Mouse (Mus musculus): Measurements from ENCODE around the gene Arhgap23.
A peak's percentile ranks its signal among the peaks of the same experiment; 100 is the strongest.

Gene Arhgap23

DNA sequence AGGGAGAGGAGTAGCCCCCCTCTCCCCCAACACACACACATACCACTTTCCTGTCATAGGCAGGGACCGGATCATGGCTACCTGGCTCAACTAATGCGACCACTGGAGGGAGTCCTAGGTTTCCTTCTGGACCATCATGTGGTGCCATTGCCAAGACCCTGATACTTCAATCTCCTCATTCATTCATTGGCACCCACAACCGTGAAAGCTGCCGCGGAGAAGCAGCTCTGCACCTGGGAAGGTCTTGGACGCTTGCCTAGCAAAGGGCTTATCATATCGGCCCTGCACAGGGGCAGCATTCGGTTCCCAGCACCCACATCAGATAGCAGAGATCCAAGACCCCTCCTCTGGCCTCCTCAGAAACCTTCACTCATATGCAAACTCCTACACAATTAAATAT lies 91.0 kb downstream of the Arhgap23 start:
- no peak for DNase-seq (ENCODE audit: low spot score in 2 of 2)

GRCm38 (mm10) chr11:97508198-97508597 lies 92.9 kb downstream of the Arhgap23 start:
- no peak for DNase-seq (ENCODE audit: low spot score in 2 of 2)

- DNase-seq (ENCODE audit: low spot score in 2 of 2) = no peak
These were observed 93.7 kb downstream of the Arhgap23 start for GRCm38 (mm10) chr11:97509058-97509457.

- DNase-seq (ENCODE audit: low spot score in 2 of 2) = no peak
These were observed 94.6 kb downstream of the Arhgap23 start for GRCm38 (mm10) chr11:97509715-97510485.

- DNase-seq (ENCODE audit: low spot score in 2 of 2) = no peak
These were observed 95.8 kb downstream of the Arhgap23 start for GRCm38 (mm10) chr11:97510966-97511660.

DNA sequence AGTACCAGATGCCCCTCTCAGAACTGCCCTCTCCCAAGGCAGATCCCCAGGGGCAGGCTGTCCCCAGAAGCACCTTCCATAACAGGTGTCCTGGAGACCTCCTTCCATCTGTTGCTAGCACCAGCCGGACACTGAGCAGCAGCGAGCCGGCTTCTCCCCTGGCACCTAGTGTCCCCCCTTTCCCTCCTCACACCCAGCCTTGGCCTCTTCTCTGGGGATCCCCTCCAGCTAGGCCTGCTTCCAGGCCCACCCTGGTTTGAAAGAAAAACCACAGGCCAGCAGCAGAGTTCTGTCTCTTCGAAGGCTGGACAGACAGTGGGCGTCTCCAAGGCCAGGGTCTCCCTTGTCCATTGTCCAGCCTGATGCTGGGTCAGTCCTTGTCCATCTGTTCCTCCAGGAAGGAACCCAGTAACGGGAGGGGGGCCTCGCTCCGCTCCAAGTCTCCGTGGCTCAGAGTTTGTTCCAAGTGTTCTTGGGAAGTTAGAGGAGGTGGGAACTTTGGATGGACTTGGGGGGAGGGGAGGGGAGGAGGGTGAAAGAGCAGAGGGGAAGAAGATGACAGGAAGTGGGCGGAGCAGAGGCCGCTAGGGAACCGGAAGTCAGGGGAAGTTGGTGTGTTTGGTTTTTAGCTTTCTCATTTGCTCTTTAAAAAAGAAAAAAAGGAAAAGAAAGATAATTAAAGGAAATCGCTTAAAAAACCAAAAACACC lies 96.5 kb downstream of the Arhgap23 start:
- DNase-seq (ENCODE audit: low spot score in 2 of 2) = no peak

GRCm38 (mm10) chr11:97512511-97512910 lies 97.2 kb downstream of the Arhgap23 start:
- no peak for DNase-seq (ENCODE audit: low spot score in 2 of 2)

- no peak for DNase-seq (ENCODE audit: low spot score in 2 of 2)
These were observed 97.7 kb downstream of the Arhgap23 start for GRCm38 (mm10) chr11:97513066-97513465.

- no peak for DNase-seq (ENCODE audit: low spot score in 2 of 2)
These were observed 105.2 kb downstream of the Arhgap23 start for GRCm38 (mm10) chr11:97520541-97520940.

- DNase-seq (ENCODE audit: low spot score in 2 of 2) = no peak
These were observed 106.6 kb downstream of the Arhgap23 start for GRCm38 (mm10) chr11:97521741-97522474.

- no peak for DNase-seq (ENCODE audit: low spot score in 2 of 2)
These were observed 107.8 kb downstream of the Arhgap23 start for GRCm38 (mm10) chr11:97523107-97523506.

GRCm38 (mm10) chr11:97523827-97524261 lies 108.5 kb downstream of the Arhgap23 start:
- no peak for DNase-seq (ENCODE audit: low spot score in 2 of 2)

- DNase-seq (ENCODE audit: low spot score in 2 of 2) = no peak
These were observed 109.0 kb downstream of the Arhgap23 start for GRCm38 (mm10) chr11:97524306-97524705.

DNA sequence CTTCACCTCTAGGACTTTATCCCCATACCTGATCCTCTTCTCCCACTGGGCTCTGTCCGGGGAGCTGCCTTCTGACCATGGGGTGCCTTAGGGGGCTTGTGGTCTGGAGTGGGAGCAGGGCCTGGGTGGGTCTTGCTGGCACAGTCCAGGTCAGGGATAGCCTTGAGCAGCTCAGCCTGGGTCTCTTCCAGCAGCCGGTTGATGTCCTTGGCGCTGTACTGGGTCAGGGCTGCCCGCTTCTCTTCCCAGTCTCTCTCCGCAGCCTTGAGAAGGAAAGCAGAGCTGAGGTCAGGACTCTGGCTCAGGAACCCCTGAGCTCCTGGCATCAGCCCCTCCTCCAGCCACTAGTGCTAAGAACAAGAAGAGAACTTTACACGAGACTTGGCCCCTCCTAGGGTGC lies 110.0 kb downstream of the Arhgap23 start:
- DNase-seq (ENCODE audit: low spot score in 2 of 2) = no peak

DNA sequence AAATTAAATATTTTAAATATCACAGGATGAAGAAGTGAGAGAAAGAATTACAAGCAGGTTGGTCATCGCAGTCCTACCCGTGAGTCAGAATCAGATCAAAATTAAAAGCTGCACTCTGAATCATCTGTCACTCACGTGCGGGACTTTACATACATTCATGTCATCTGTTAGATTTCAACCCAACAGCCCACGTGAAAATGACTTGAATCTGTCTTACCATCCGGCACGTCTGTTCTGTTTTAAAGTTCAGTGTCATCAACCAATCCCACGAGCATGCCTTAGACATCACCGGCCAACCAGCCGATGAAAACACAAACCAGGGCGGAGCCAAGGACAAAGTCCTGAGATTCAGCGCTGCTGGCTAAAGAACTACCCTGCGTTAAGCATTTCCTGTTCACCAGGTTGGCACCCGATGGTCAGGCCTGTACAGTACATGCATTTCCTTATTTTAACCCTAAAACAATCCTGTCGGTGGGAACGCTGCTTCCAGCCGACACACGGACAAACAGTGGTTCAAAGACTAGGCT lies 113.0 kb downstream of the Arhgap23 start:
- DNase-seq (ENCODE audit: low spot score in 2 of 2) = no peak

DNA sequence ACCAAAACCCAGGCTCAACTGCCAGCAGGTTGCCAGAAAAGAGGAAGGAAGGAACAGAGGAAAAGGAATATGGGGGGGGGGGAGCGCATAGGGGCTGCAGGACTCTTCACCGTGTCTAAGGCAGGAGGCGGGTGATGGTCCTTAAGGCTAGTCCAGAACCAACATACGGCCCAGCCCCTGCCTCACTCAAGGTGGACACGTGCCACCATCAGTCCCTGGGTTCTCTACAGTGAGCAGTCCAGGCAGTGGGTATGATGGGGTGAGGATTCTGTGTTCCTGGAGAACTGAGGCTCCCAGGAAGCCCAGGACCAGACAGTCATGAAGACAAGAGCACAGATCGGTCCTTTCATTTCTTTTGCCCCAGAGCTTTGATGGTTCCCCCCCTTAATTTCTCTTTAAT lies 114.7 kb downstream of the Arhgap23 start:
- DNase-seq (ENCODE audit: low spot score in 2 of 2) = no peak

DNA sequence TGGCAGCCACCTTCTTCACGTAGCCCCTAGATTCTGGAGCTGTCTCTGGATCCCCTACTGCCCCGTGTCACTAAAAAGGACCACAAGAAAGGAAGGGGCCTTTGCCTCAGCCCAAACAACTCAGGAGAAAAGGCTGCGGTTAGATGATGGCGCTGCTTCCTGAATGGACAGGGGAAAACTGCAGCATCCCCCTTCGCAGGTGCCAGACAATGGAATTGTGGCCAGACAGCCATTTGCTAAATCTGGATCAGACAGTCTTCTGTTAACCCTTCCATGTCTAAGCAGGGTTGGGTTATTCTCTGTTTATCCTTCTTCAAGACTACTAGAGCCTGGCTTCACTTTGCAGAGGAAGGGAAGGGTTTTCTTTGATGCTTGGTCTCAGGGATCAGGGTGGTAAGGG lies 115.6 kb downstream of the Arhgap23 start:
- DNase-seq (ENCODE audit: low spot score in 2 of 2) = no peak

DNA sequence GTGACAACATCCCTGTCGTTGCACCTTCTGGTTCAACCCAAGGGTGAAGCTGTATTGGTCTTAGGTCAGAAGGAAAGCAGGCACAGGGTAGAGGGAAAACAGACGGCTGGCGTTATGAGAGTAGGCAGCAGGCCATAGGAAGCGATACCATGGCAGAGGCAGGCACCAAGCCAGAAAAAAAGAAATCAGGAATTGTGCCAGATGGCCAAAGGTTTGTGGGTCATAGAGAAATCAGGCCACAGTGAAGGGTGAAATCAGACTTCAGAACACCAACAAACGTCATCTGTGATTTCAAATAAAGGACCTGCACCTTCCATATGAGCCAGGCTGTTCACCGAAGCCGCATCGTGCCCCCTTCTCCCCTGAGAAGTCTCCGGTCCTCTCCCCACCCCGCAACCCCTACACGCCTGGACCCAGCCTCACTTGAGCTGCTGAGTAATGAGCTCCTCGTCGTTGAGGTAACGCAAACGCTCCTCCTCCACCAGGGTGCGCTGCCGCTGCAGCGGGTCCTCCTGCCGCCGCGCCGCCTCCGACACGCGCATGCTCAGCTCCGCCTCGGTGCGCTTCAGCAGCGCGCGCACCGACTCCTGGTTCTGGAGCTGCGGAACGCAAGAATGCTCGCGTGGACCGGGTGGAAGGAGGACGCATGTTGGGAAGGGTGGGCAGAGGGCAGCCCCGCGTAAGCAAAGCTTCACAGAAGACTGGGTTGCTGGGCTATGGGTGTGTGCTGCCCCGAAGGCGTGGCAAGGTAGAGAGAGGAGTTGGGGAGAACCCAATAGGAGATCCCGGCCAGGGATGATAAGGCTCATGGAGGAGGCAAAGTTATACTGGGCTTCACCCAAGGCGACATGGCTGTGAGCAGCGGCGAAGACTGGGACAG lies 116.3 kb downstream of the Arhgap23 start:
- peak; percentile 76 to 80 for DNase-seq (ENCODE audit: low spot score in 2 of 2)

DNA sequence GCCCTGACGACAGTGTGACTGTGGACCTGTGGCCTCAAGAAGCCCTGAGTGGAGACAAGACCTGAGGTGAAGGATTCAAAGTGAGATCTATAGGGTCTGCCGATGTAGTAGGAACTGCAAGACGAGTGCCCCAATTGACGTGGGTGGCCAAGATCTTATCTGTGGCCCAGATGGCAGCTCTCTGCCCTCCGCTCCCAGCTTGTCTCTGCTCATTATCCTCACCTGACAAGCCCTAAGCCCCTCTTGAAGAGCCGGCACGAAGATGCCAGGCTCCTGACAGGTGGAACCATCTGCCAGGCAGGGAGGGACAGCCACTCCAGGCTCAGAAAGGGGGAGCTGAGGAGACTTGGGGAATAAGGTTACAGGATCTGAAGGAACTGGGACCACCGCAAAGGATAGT lies 117.0 kb downstream of the Arhgap23 start:
- no peak for DNase-seq (ENCODE audit: low spot score in 2 of 2)

DNA sequence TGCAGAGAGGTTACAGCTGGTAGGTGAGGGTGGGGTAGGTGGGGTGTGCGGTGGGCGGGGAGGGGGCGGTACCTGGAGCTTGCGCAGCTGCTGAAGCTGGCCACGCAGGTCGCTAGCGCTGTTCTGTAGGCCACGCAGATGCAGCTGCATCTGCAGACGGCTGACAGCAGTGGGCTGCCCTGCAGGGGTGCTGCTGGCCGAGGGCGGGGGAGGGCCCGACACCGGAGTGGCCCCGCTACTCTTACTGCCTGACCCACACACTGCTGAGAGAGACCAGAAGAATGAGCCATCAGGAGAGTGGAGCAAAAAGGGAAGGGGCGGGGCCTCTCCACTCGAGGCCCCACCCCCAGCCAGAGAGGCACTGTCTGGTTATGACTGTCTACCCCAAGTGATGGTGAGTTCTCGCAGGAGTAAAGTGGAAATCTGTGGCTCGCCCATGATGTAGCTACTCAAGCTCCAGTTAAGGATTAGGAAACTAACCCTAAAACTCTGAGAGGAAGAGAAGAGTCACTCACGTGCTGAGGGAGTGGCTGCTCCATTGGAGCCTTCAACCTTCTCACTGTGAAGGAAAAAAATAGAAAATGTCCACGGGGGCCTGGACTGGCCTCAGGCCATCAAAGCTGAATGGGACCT lies 117.7 kb downstream of the Arhgap23 start:
- DNase-seq (ENCODE audit: low spot score in 2 of 2) = no peak
